Comparison of ENCODE assay signal across 28 mouse cellular contexts in genomic region chr11:116649711-116650337, GRCm38 (mm10). TPM values are rescaled to one million over a fixed set of nuclear protein-coding genes. Genes with fewer than 3 reads are reported as not detected.
DNase-seq lines count a peak whose midpoint lies in the region; ATAC-seq and TF ChIP-seq lines count a peak whose summit lies in the region.
"Had no signal": no experiment of that assay in that cellular context is flagged by ENCODE, and none has a peak within 500 bp of the region (broad histone marks: within the 10 kb centered on the region; RNA-seq: fewer than 3 reads in every experiment).

No protein-coding gene starts in this region.

- intact Hi-C loops in heart, adult 2 months (cut with DNase I) = no loop called here

- WGBS in heart, adult 2 months = 87% methylated on average over 13 of the region's 13 CpGs
- WGBS in kidney, embryonic 15.5 days = 91% methylated on average over 13 of the region's 13 CpGs
- 88% methylated on average over 13 of the region's 13 CpGs for WGBS in embryonic facial prominence, embryonic 13.5 days

- H3K36me3 ChIP-seq in heart, adult 2 months (ENCODE audit: control insufficient read depth, insufficient read depth, low read length) = no peaks in the 10 kb centered on the region
- H3K36me3 ChIP-seq in kidney, embryonic 15.5 days = no peaks in the 10 kb centered on the region
- no peaks in the 10 kb centered on the region for H3K36me3 ChIP-seq in embryonic facial prominence, embryonic 13.5 days
- H3K36me3 ChIP-seq: heart, embryonic 12.5 days; limb, embryonic 13.5 days; lung, embryonic 15.5 days; midbrain, embryonic 12.5 days; neural tube, embryonic 12.5 days had no signal

- TF ChIP-seq EP300 in heart, adult 2 months (IDR thresholded peaks at IDR 0.05; ENCODE audit: insufficient read depth, low read depth, low read length) = no peak

- peaks cover 7% of the 10 kb centered on the region for H3K4me1 ChIP-seq in heart, adult 2 months (ENCODE audit: control insufficient read depth, insufficient read depth, low read length)
- H3K4me1 ChIP-seq in kidney, embryonic 15.5 days = peaks cover 76% of the 10 kb centered on the region
- no peaks in the 10 kb centered on the region; the same call in 1 of the 2 replicates for H3K4me1 ChIP-seq in brown adipose tissue, adult 24 weeks (ENCODE audit: control insufficient read depth, insufficient read depth, insufficient read length, low read length)
- peaks cover 79% of the 10 kb centered on the region for H3K4me1 ChIP-seq in embryonic facial prominence, embryonic 13.5 days

- no peak overlapping the region for H3K9ac ChIP-seq in heart, adult 2 months (ENCODE audit: low read depth, low read length)
- H3K9ac ChIP-seq in kidney, embryonic 15.5 days = no peak overlapping the region
- 0 out of 2 replicates have a peak overlapping the region, but pooled peaks have one; percentile 2 for H3K9ac ChIP-seq in embryonic facial prominence, embryonic 13.5 days
- H3K9ac ChIP-seq: heart, embryonic 12.5 days; lung, embryonic 15.5 days; midbrain, embryonic 12.5 days had no signal

- no peaks in the 10 kb centered on the region for H3K9me3 ChIP-seq in kidney, embryonic 15.5 days (replicated peaks)
- no peaks in the 10 kb centered on the region for H3K9me3 ChIP-seq in embryonic facial prominence, embryonic 13.5 days
- H3K9me3 ChIP-seq: heart, embryonic 12.5 days; limb, embryonic 13.5 days; lung, embryonic 15.5 days; midbrain, embryonic 12.5 days; neural tube, embryonic 12.5 days had no signal

- no peak for TF ChIP-seq POLR2A in heart, adult 2 months (IDR thresholded peaks at IDR 0.05; ENCODE audit: insufficient read depth, low read depth, low read length)

- TF ChIP-seq CTCF in heart, adult 2 months (IDR thresholded peaks at IDR 0.05) = no peak

- no peak for ATAC-seq in kidney, embryonic 15.5 days (replicated peaks; ENCODE audit: low FRiP score)
- ATAC-seq in embryonic facial prominence, embryonic 13.5 days (ENCODE audit: insufficient number of reproducible peaks, insufficient read depth, low FRiP score, low TSS enrichment, low read depth) = no peak
- ATAC-seq: CD4-positive, CD25-positive, alpha-beta regulatory T cell, adult 4 months; forebrain, embryonic 14.5 days; hindbrain, postnatal 0 days; intestine, embryonic 16.5 days had no signal

- H3K79me2 ChIP-seq in heart, adult 2 months (replicated peaks; ENCODE audit: control insufficient read depth, insufficient read depth, low read length) = no peaks in the 10 kb centered on the region

- no peak overlapping the region for H3K4me3 ChIP-seq in heart, adult 2 months
- no peak overlapping the region for H3K4me3 ChIP-seq in kidney, embryonic 15.5 days (replicated peaks)
- H3K4me3 ChIP-seq in brown adipose tissue, adult 24 weeks (ENCODE audit: insufficient read depth, low read depth, low read length) = peak overlapping the region; percentile 20; the same call in 1 of the 2 replicates
- H3K4me3 ChIP-seq in embryonic facial prominence, embryonic 13.5 days = no peak overlapping the region
- H3K4me3 ChIP-seq: heart, embryonic 12.5 days; layer of hippocampus, adult 2 months; left cerebral cortex, adult 2 months; limb, embryonic 13.5 days; lung, embryonic 15.5 days; midbrain, embryonic 12.5 days; myocyte; neural tube, embryonic 12.5 days had no signal

- DNase-seq in heart, adult 2 months = no peak
- no peak for DNase-seq in heart, adult 9 months (ENCODE audit: low spot score in 2 of 2)
- DNase-seq in kidney, adult 8-10 months = no peak
- DNase-seq in adrenal gland, postnatal 36 days = no peak
- DNase-seq: adrenal gland, postnatal 14 days; cerebellum, adult 18-20 months; gastrocnemius, postnatal 36 days; kidney, postnatal 14 days; lung, postnatal 36 days; right cerebral cortex, adult 18-20 months had no signal

- H3K4me2 ChIP-seq in kidney, embryonic 15.5 days = no peak overlapping the region
- H3K4me2 ChIP-seq in embryonic facial prominence, embryonic 13.5 days = no peak overlapping the region
- H3K4me2 ChIP-seq: heart, embryonic 12.5 days; limb, embryonic 13.5 days; liver, embryonic 11.5 days; lung, embryonic 15.5 days; midbrain, embryonic 12.5 days; neural tube, embryonic 12.5 days had no signal

- H3K27me3 ChIP-seq in heart, adult 2 months (ENCODE audit: control insufficient read depth, insufficient read depth, low read length) = peaks cover 3% of the 10 kb centered on the region; the same call in 1 of the 2 replicates
- peaks cover 49% of the 10 kb centered on the region for H3K27me3 ChIP-seq in kidney, embryonic 15.5 days
- peaks cover 47% of the 10 kb centered on the region for H3K27me3 ChIP-seq in embryonic facial prominence, embryonic 13.5 days

- H3K27ac ChIP-seq in heart, adult 2 months = peak overlapping the region; percentile 82
- peak overlapping the region; percentile 88; the same call in 1 of the 2 replicates for H3K27ac ChIP-seq in kidney, embryonic 15.5 days
- peak overlapping the region; percentile 46 for H3K27ac ChIP-seq in brown adipose tissue, adult 24 weeks (replicated peaks; ENCODE audit: low read depth, low read length)
- H3K27ac ChIP-seq in embryonic facial prominence, embryonic 13.5 days = no peak overlapping the region
- H3K27ac ChIP-seq: hindbrain, postnatal 0 days; layer of hippocampus, adult 2 months; left cerebral cortex, adult 2 months; limb, embryonic 13.5 days; midbrain, embryonic 12.5 days; neural tube, embryonic 12.5 days had no signal

RNA-seq across cellular contexts. Expression of gene Prcd, which starts 3.5 kb away (rescaled TPM):
- 1 to 10 TPM; 1.1 to 1.3 TPM for total RNA-seq in heart, adult 2 months (2021)
- polyA plus RNA-seq in heart, adult 2 months (2012; rRNA removed) = 0.76 and 1.1 TPM in 2 replicates
- polyA plus RNA-seq in kidney, embryonic 15.5 days (2015; fragmentation: Nextera tagmentation; extraction: Ambion mirVana) = 1.1 and 1.6 TPM in 2 replicates
- 1.5 TPM in 1 of 2 replicates, not detected in the other for polyA plus RNA-seq in brown adipose tissue, adult 24 weeks (2012; ENCODE audit: insufficient read depth, insufficient read length, missing spikeins)
- 0.69 and 0.80 TPM in 2 replicates for polyA plus RNA-seq in embryonic facial prominence, embryonic 13.5 days (2015; fragmentation: Nextera tagmentation; extraction: Ambion mirVana)
- 10 to 100 TPM in 1 of 2 experiments, 1 to 10 TPM in 1; 9.6 to 14.1 TPM for total RNA-seq in adrenal gland, postnatal 36 days (2021)
- total RNA-seq: megakaryocyte, adult 5-6 weeks; midbrain, postnatal 0 days had no signal
- polyA plus RNA-seq: CD4-positive, CD25-positive, alpha-beta regulatory T cell, adult 4 months; heart, embryonic 12.5 days had no signal

RNA-seq across cellular contexts. Expression of gene Cygb, which starts 4.3 kb away (rescaled TPM):
- total RNA-seq in heart, adult 2 months (2021) = 10 to 100 TPM; 42.5 to 50.3 TPM
- 55.0 and 66.1 TPM in 2 replicates for polyA plus RNA-seq in heart, adult 2 months (2012; rRNA removed)
- 13.7 and 16.0 TPM in 2 replicates for polyA plus RNA-seq in kidney, embryonic 15.5 days (2015; fragmentation: Nextera tagmentation; extraction: Ambion mirVana)
- 13.4 and 18.7 TPM in 2 replicates for polyA plus RNA-seq in brown adipose tissue, adult 24 weeks (2012; ENCODE audit: insufficient read depth, insufficient read length, missing spikeins)
- polyA plus RNA-seq in embryonic facial prominence, embryonic 13.5 days (2015; fragmentation: Nextera tagmentation; extraction: Ambion mirVana) = 7.1 and 7.9 TPM in 2 replicates
- 10 to 100 TPM; 25.0 to 36.5 TPM for total RNA-seq in adrenal gland, postnatal 36 days (2021)
- total RNA-seq: megakaryocyte, adult 5-6 weeks had no signal
- polyA plus RNA-seq: CD4-positive, CD25-positive, alpha-beta regulatory T cell, adult 4 months had no signal

RNA-seq across cellular contexts. Expression of gene Rhbdf2, which starts 23.0 kb away (rescaled TPM):
- total RNA-seq in heart, adult 2 months (2021) = 10 to 100 TPM; 10.8 to 11.2 TPM
- polyA plus RNA-seq in heart, adult 2 months (2012; rRNA removed) = 19.2 and 22.3 TPM in 2 replicates
- 9.5 and 9.8 TPM in 2 replicates for polyA plus RNA-seq in kidney, embryonic 15.5 days (2015; fragmentation: Nextera tagmentation; extraction: Ambion mirVana)
- polyA plus RNA-seq in brown adipose tissue, adult 24 weeks (2012; ENCODE audit: insufficient read depth, insufficient read length, missing spikeins) = 4.4 and 8.2 TPM in 2 replicates
- 4.2 and 4.3 TPM in 2 replicates for polyA plus RNA-seq in embryonic facial prominence, embryonic 13.5 days (2015; fragmentation: Nextera tagmentation; extraction: Ambion mirVana)
- total RNA-seq in adrenal gland, postnatal 36 days (2021) = 10 to 100 TPM; 12.5 to 17.5 TPM
